Mouse (Mus musculus): ENCODE results near the gene Ktn1.

Gene Ktn1

GRCm38 (mm10) chr14:47648218-47648617, at the start of gene Ktn1:
TSS of gene Ktn1 (plus strand) at chr14:47648448.
- in situ Hi-C loops (cut with MboI, MseI): loop anchor here (10.0 kb wide), 1 partner anchor 83 kb away; no protein-coding TSS in a partner anchor

GRCm38 (mm10) chr14:47613254-47613653, 35.0 kb upstream of the Ktn1 start:
- in situ Hi-C loops (cut with MboI, MseI): no loop called here

GRCm38 (mm10) chr14:47618891-47619290, 29.4 kb upstream of the Ktn1 start:
- in situ Hi-C loops (cut with MboI, MseI): no loop called here

- in situ Hi-C loops (cut with MboI, MseI): no loop called here
Observed at GRCm38 (mm10) chr14:47621901-47622300, 26.3 kb upstream of the Ktn1 start.

GRCm38 (mm10) chr14:47624837-47625236, 23.4 kb upstream of the Ktn1 start:
- in situ Hi-C loops (cut with MboI, MseI): no loop called here

- in situ Hi-C loops (cut with MboI, MseI): no loop called here
Observed at GRCm38 (mm10) chr14:47626143-47626542, 22.1 kb upstream of the Ktn1 start.

- in situ Hi-C loops (cut with MboI, MseI): no loop called here
Observed at GRCm38 (mm10) chr14:47626812-47627211, 21.4 kb upstream of the Ktn1 start.

- in situ Hi-C loops (cut with MboI, MseI): no loop called here
Observed at GRCm38 (mm10) chr14:47627360-47627759, 20.9 kb upstream of the Ktn1 start.

GRCm38 (mm10) chr14:47632419-47632818, 15.8 kb upstream of the Ktn1 start:
- in situ Hi-C loops (cut with MboI, MseI): no loop called here

- in situ Hi-C loops (cut with MboI, MseI): no loop called here
Observed at GRCm38 (mm10) chr14:47634410-47634809, 13.8 kb upstream of the Ktn1 start.

GRCm38 (mm10) chr14:47634846-47635245, 13.4 kb upstream of the Ktn1 start:
- in situ Hi-C loops (cut with MboI, MseI): no loop called here

GRCm38 (mm10) chr14:47638316-47638895, 9.8 kb upstream of the Ktn1 start:
- in situ Hi-C loops (cut with MboI, MseI): no loop called here

- in situ Hi-C loops (cut with MboI, MseI): loop anchor here (10.0 kb wide), 1 partner anchor 81 kb away; no protein-coding TSS in a partner anchor
Observed at GRCm38 (mm10) chr14:47645620-47646019, 2.6 kb upstream of the Ktn1 start.

GRCm38 (mm10) chr14:47646246-47646645, 2.0 kb upstream of the Ktn1 start:
- in situ Hi-C loops (cut with MboI, MseI): loop anchor here (10.0 kb wide), 1 partner anchor 81 kb away; no protein-coding TSS in a partner anchor

- in situ Hi-C loops (cut with MboI, MseI): loop anchor here (10.0 kb wide), 1 partner anchor 82 kb away; no protein-coding TSS in a partner anchor
Observed at GRCm38 (mm10) chr14:47646696-47647516, 1.3 kb upstream of the Ktn1 start.

GRCm38 (mm10) chr14:47648706-47649630, 720 bp downstream of the Ktn1 start:
- in situ Hi-C loops (cut with MboI, MseI): loop anchor here (10.0 kb wide), 1 partner anchor 84 kb away; no protein-coding TSS in a partner anchor

- in situ Hi-C loops (cut with MboI, MseI): loop anchor here (10.0 kb wide), 1 partner anchor 85 kb away; no protein-coding TSS in a partner anchor
Observed at GRCm38 (mm10) chr14:47649631-47650337, 1.5 kb downstream of the Ktn1 start.

GRCm38 (mm10) chr14:47650338-47650720, 2.1 kb downstream of the Ktn1 start:
- in situ Hi-C loops (cut with MboI, MseI): no loop called here

GRCm38 (mm10) chr14:47651272-47651671, 3.0 kb downstream of the Ktn1 start:
- in situ Hi-C loops (cut with MboI, MseI): no loop called here

- in situ Hi-C loops (cut with MboI, MseI): no loop called here
Observed at GRCm38 (mm10) chr14:47655444-47655843, 7.2 kb downstream of the Ktn1 start.

Measured in T-helper 2 cell (primary cell).